Mouse (Mus musculus): ENCODE data around the gene Fhod1. TPM values are rescaled to one million over a fixed set of nuclear protein-coding genes. Genes with fewer than 3 reads are reported as not detected.

The Fhod1 gene
- total RNA-seq, 2 experiments from 2014 or later = 6.5 to 9.6 TPM

GRCm38 (mm10) chr8:105325641-105326093 lies 22.1 kb downstream of the Fhod1 start:
- DNase-seq = no peak
- intact Hi-C loops (cut with DNase I) = loop anchor here (1.0 to 2.0 kb wide), 3 partner anchors 21 to 27 kb away; partner anchors contain the start of genes Elmo3 and Fhod1

- intact Hi-C loops (cut with DNase I) = no loop called here
- no peak for DNase-seq
These were observed 24.6 kb downstream of the Fhod1 start for GRCm38 (mm10) chr8:105323183-105323582.

- DNase-seq = no peak
- intact Hi-C loops (cut with DNase I) = no loop called here
These were observed 29.0 kb downstream of the Fhod1 start for GRCm38 (mm10) chr8:105318662-105319190.

GRCm38 (mm10) chr8:105317941-105318340 lies 29.8 kb downstream of the Fhod1 start:
- no peak for DNase-seq
- intact Hi-C loops (cut with DNase I) = no loop called here

- intact Hi-C loops (cut with DNase I) = no loop called here
- DNase-seq = no peak
These were observed 32.5 kb downstream of the Fhod1 start for GRCm38 (mm10) chr8:105315073-105315769.

GRCm38 (mm10) chr8:105313622-105314402 lies 33.9 kb downstream of the Fhod1 start:
- intact Hi-C loops (cut with DNase I) = no loop called here
- no peak for DNase-seq

GRCm38 (mm10) chr8:105312891-105313481 lies 34.8 kb downstream of the Fhod1 start:
- intact Hi-C loops (cut with DNase I) = no loop called here

GRCm38 (mm10) chr8:105311718-105312117 lies 36.0 kb downstream of the Fhod1 start:
- no peak for DNase-seq
- intact Hi-C loops (cut with DNase I) = no loop called here

More at GRCm38 (mm10) chr8:105312891-105313481, 34.8 kb downstream of the Fhod1 start:
- no peak for DNase-seq

GRCm38 (mm10) chr8:105310118-105310517 lies 37.6 kb downstream of the Fhod1 start:
- no peak for DNase-seq
- intact Hi-C loops (cut with DNase I) = no loop called here

GRCm38 (mm10) chr8:105309142-105309847 lies 38.5 kb downstream of the Fhod1 start:
- intact Hi-C loops (cut with DNase I) = no loop called here
- DNase-seq = no peak

GRCm38 (mm10) chr8:105308428-105308827 lies 39.3 kb downstream of the Fhod1 start:
- no peak for DNase-seq
- intact Hi-C loops (cut with DNase I) = no loop called here

GRCm38 (mm10) chr8:105307670-105308069 lies 40.1 kb downstream of the Fhod1 start:
- intact Hi-C loops (cut with DNase I) = no loop called here
- DNase-seq = no peak

- no peak for DNase-seq
- intact Hi-C loops (cut with DNase I) = no loop called here
These were observed 41.5 kb downstream of the Fhod1 start for GRCm38 (mm10) chr8:105306146-105306691.

- peak in 1 of 2 experiments; percentile 26 for DNase-seq
- intact Hi-C loops (cut with DNase I) = loop anchor here (2.0 kb wide), 1 partner anchor 19 kb away; no protein-coding TSS in a partner anchor
These were observed 42.3 kb downstream of the Fhod1 start, which contains the start of gene Elmo3 for GRCm38 (mm10) chr8:105305211-105306145. TSS of gene Elmo3 (plus strand) at chr8:105305601.

GRCm38 (mm10) chr8:105304325-105305210 lies 43.2 kb downstream of the Fhod1 start:
- intact Hi-C loops (cut with DNase I) = loop anchor here (2.0 kb wide), 1 partner anchor 20 kb away; no protein-coding TSS in a partner anchor
- no peak for DNase-seq

- DNase-seq = no peak
These were observed 43.9 kb downstream of the Fhod1 start for GRCm38 (mm10) chr8:105303874-105304273.

GRCm38 (mm10) chr8:105303396-105303795 lies 44.4 kb downstream of the Fhod1 start:
- intact Hi-C loops (cut with DNase I) = no loop called here
- DNase-seq = no peak

More at GRCm38 (mm10) chr8:105303874-105304273, 43.9 kb downstream of the Fhod1 start:
- intact Hi-C loops (cut with DNase I) = loop anchor here (2.0 kb wide), 1 partner anchor 21 kb away; no protein-coding TSS in a partner anchor

- DNase-seq = no peak
- intact Hi-C loops (cut with DNase I) = no loop called here
These were observed 47.8 kb downstream of the Fhod1 start for GRCm38 (mm10) chr8:105299962-105300361.

Data from heart, postnatal 36 days (tissue).